Mouse (Mus musculus): ENCODE measurements around the gene Vmn1r217. TPM values are rescaled to one million over a fixed set of nuclear protein-coding genes. Genes with fewer than 3 reads are reported as not detected.

Vmn1r217 gene
- not detected in 2 replicates for polyA plus RNA-seq (2021; fragmentation: Nextera tagmentation)
- long read RNA-seq, experiment 1, result 0 reads
- long read RNA-seq, experiment 2, result 0 reads

GRCm38 (mm10) chr13:23118126-23118525 lies at the start of gene Vmn1r217:
TSS of gene Vmn1r217 (minus strand) at chr13:23118226.

GRCm38 (mm10) chr13:23159012-23159411 lies 41.0 kb upstream of the Vmn1r217 start, which contains the start of gene Vmn1r219:
TSS of gene Vmn1r219 (plus strand) at chr13:23159312.

DNA sequence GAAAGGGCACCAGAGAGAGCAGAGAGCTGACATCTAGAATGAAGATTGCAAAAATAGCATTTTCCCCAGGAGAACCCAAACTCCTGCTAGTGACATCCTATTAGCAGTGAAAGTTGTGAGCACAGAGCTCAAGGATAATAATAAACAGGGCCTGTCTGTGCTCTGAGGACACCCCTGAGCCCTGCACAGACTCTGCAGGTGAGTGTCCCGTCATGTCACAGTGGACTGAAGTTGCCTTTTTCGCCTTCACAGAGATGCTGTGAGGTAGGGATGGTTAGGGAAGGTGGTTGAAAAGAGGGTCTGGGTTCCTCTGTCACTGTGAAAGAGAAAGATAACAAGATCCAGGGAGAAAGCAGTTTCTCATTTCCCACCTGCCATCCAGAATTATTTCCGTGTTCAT lies 15.1 kb upstream of the Vmn1r217 start, which contains the start of gene Vmn1r218:
Gene Vmn1r218, plus strand, starts transcription at position 57 of the 400 bp plus-strand sequence.

GRCm38 (mm10) chr13:23067725-23068124 lies 50.3 kb downstream of the Vmn1r217 start, which contains the start of gene Vmn1r215:
TSS of gene Vmn1r215 (plus strand) at chr13:23068025.

Other genes starting within 250 kb of the Vmn1r217 start
- not detected in 2 replicates for gene Vmn1r212, start 234.0 kb downstream of the Vmn1r217 start, polyA plus RNA-seq (2021; fragmentation: Nextera tagmentation)
- gene Vmn1r213, start 110.6 kb downstream of the Vmn1r217 start, polyA plus RNA-seq (2021; fragmentation: Nextera tagmentation), result not detected in 2 replicates
- not detected in 2 replicates for gene Vmn1r214, start 87.8 kb downstream of the Vmn1r217 start, polyA plus RNA-seq (2021; fragmentation: Nextera tagmentation)
- gene Vmn1r215, start 50.2 kb downstream of the Vmn1r217 start, polyA plus RNA-seq (2021; fragmentation: Nextera tagmentation), result not detected in 2 replicates
- gene Vmn1r218, start 14.9 kb upstream of the Vmn1r217 start, polyA plus RNA-seq (2021; fragmentation: Nextera tagmentation), result not detected in 2 replicates
- not detected in 2 replicates for gene Vmn1r219, start 41.1 kb upstream of the Vmn1r217 start, polyA plus RNA-seq (2021; fragmentation: Nextera tagmentation)
- gene Vmn1r220, start 69.7 kb upstream of the Vmn1r217 start, polyA plus RNA-seq (2021; fragmentation: Nextera tagmentation), result not detected in 2 replicates
- gene Vmn1r221, start 95.9 kb upstream of the Vmn1r217 start, polyA plus RNA-seq (2021; fragmentation: Nextera tagmentation), result not detected in 2 replicates
- gene Vmn1r222, start 117.7 kb upstream of the Vmn1r217 start, polyA plus RNA-seq (2021; fragmentation: Nextera tagmentation), result not detected in 2 replicates
- not detected in 2 replicates for gene Vmn1r223, start 128.9 kb upstream of the Vmn1r217 start, polyA plus RNA-seq (2021; fragmentation: Nextera tagmentation)

Measured in layer of hippocampus, adult 6 months (tissue).